Mouse (Mus musculus) MEL (cell line): Measurements from ENCODE around the gene Dnah3. TPM values are rescaled to one million over a fixed set of nuclear protein-coding genes. Genes with fewer than 3 reads are reported as not detected.

Experiments used
- DNase-seq: peaks from one replicate; pipeline ENCODE4 v3.0.0; 2011; ENCODE audit warnings: low read depth, low spot score
- H3K27ac ChIP-seq: 2 replicates; pipeline ENCODE4 v1.5.1; 2012; ENCODE audit warnings: low read depth, mild to moderate bottlenecking, control low read depth, low read length, moderate library complexity; ENCODE audit not compliant: control insufficient read depth
- H3K27me3 ChIP-seq, 2 experiments: fragments of 150-350 bp in 1 of 2; sonication (generic) in 1 of 2; 2 replicates each; pipeline ENCODE4 v1.6.1; 2012; ENCODE audit warnings: low read length in 2 of 2, mild to moderate bottlenecking in 2 of 2, improper control_type of control experiment in 1 of 2, moderate library complexity in 1 of 2; ENCODE audit not compliant: insufficient read depth in 2 of 2, control insufficient read depth in 1 of 2
- H3K36me3 ChIP-seq, 2 experiments: 2 replicates each; pipeline ENCODE4 v1.6.1; 2012 to 2014; ENCODE audit warnings: low read length in 2 of 2, improper control_type of control experiment in 1 of 2, inconsistent platforms in 1 of 2, mild to moderate bottlenecking in 1 of 2; ENCODE audit not compliant: insufficient read depth in 2 of 2, control insufficient read depth in 1 of 2
- H3K4me1 ChIP-seq, 2 experiments: fragments of 150-350 bp in 1 of 2; sonication (generic) in 1 of 2; 2 replicates each; pipeline ENCODE4 v1.6.1; 2012; ENCODE audit warnings: low read length in 2 of 2, improper control_type of control experiment in 1 of 2, mild to moderate bottlenecking in 1 of 2; ENCODE audit not compliant: insufficient read depth in 2 of 2, control insufficient read depth in 1 of 2
- H3K4me3 ChIP-seq, 2 experiments: fragments of 150-350 bp in 1 of 2; sonication (generic) in 1 of 2; 2 replicates each; pipeline ENCODE4 v1.5.1; 2012; ENCODE audit warnings: low read depth in 2 of 2, low read length in 2 of 2, mild to moderate bottlenecking in 2 of 2, moderate library complexity in 2 of 2, control low read depth in 1 of 2, improper control_type of control experiment in 1 of 2; ENCODE audit not compliant: control insufficient read depth in 1 of 2, insufficient read depth in 1 of 2
- H3K79me2 ChIP-seq: 2 replicates; pipeline ENCODE4 v1.6.1; 2012; ENCODE audit warnings: mild to moderate bottlenecking, low read length, moderate library complexity; ENCODE audit not compliant: control insufficient read depth, poor library complexity, insufficient read depth
- H3K9ac ChIP-seq: 2 replicates; pipeline ENCODE4 v1.6.1; 2012; ENCODE audit warnings: low read depth, mild to moderate bottlenecking, control low read depth, low read length, moderate library complexity; ENCODE audit not compliant: control insufficient read depth, poor library complexity, severe bottlenecking
- H3K9me3 ChIP-seq: fragments of 150-350 bp; sonication (generic); replicated peaks from 2 replicates; pipeline ENCODE4 v1.6.1; 2012; ENCODE audit warnings: mild to moderate bottlenecking, low read length, improper control_type of control experiment, moderate library complexity; ENCODE audit not compliant: insufficient read depth
- CHD1 ChIP-seq: IDR thresholded peaks from 2 replicates; pipeline ENCODE4 v1.6.1; 2012; ENCODE audit warnings: low read depth, mild to moderate bottlenecking, inconsistent platforms, low read length, improper control_type of control experiment
- CTCF ChIP-seq, 3 experiments: IDR thresholded peaks in 2 of 3; conservative IDR thresholded peaks in 1 of 3; 2 replicates each; pipeline ENCODE4 v1.5.1; 2011 to 2012; ENCODE audit warnings: low read length in 3 of 3, low read depth in 2 of 3, mild to moderate bottlenecking in 2 of 3, improper control_type of control experiment in 1 of 3, inconsistent platforms in 1 of 3, mixed read lengths in 1 of 3, moderate library complexity in 1 of 3; ENCODE audit not compliant: control insufficient read depth in 1 of 3, insufficient read depth in 1 of 3, poor library complexity in 1 of 3, severe bottlenecking in 1 of 3
- ELF1 ChIP-seq: IDR thresholded peaks from 2 replicates; pipeline ENCODE4 v1.6.1; 2014; ENCODE audit warnings: low read depth, mild to moderate bottlenecking, inconsistent platforms, low read length, improper control_type of control experiment, moderate library complexity
- GATA1 ChIP-seq: IDR thresholded peaks from 2 replicates; pipeline ENCODE4 v1.6.1; 2011; ENCODE audit warnings: low read depth, low read length, improper control_type of control experiment
- JUND ChIP-seq: IDR thresholded peaks from 2 replicates; pipeline ENCODE4 v1.6.1; 2011; ENCODE audit warnings: low read depth, mild to moderate bottlenecking, improper control_type of control experiment, low read length
- MAFK ChIP-seq: IDR thresholded peaks from 2 replicates; pipeline ENCODE4 v1.6.1; 2011; ENCODE audit warnings: low read depth, mild to moderate bottlenecking, low read length, improper control_type of control experiment, borderline replicate concordance
- MAX ChIP-seq: IDR thresholded peaks from 2 replicates; pipeline ENCODE4 v1.6.1; 2011; ENCODE audit warnings: low read length, improper control_type of control experiment
- MYB ChIP-seq: IDR thresholded peaks from 2 replicates; pipeline ENCODE4 v1.6.1; 2011; ENCODE audit warnings: mild to moderate bottlenecking, low read depth, low read length, improper control_type of control experiment
- MYC ChIP-seq: IDR thresholded peaks from 2 replicates; pipeline ENCODE4 v1.6.1; 2011; ENCODE audit warnings: low read depth, mild to moderate bottlenecking, low read length, improper control_type of control experiment, moderate library complexity
- RAD21 ChIP-seq: IDR thresholded peaks from 2 replicates; pipeline ENCODE4 v1.6.1; 2011; ENCODE audit warnings: mild to moderate bottlenecking, low read depth, low read length, improper control_type of control experiment
- RCOR1 ChIP-seq: IDR thresholded peaks from 2 replicates; pipeline ENCODE4 v1.6.1; 2012; ENCODE audit warnings: low read depth, mild to moderate bottlenecking, inconsistent platforms, low read length, improper control_type of control experiment
- SIN3A ChIP-seq: IDR thresholded peaks from 2 replicates; pipeline ENCODE4 v1.6.1; 2012; ENCODE audit warnings: low read length, improper control_type of control experiment, inconsistent platforms
- USF2 ChIP-seq, 2 experiments: IDR thresholded peaks; 2 replicates each; pipeline ENCODE4 v1.6.1; 2011 to 2012; ENCODE audit warnings: improper control_type of control experiment in 2 of 2, low read length in 2 of 2, borderline replicate concordance in 1 of 2, inconsistent platforms in 1 of 2, low read depth in 1 of 2, mild to moderate bottlenecking in 1 of 2; ENCODE audit not compliant: insufficient read depth in 1 of 2
- ZC3H11A ChIP-seq: IDR thresholded peaks from 2 replicates; pipeline ENCODE4 v1.6.1; 2012; ENCODE audit warnings: low read depth, mild to moderate bottlenecking, inconsistent platforms, low read length, improper control_type of control experiment
- ZNF384 ChIP-seq: IDR thresholded peaks from 2 replicates; pipeline ENCODE4 v1.6.1; 2012; ENCODE audit warnings: low read depth, mild to moderate bottlenecking, inconsistent platforms, low read length, improper control_type of control experiment
- polyA plus RNA-seq, 2 experiments: library from polyadenylated mRNA; stranded (reverse) in 1 of 2; unstranded in 1 of 2; fragments of >175 nt in 1 of 2; fragments of >200 nt in 1 of 2; gene quantifications; 2 replicates each; pipeline versions ENCODE4 v1.2.1 to v1.2.4; 2012; ENCODE audit warnings: low replicate concordance in 2 of 2, low read depth in 1 of 2; ENCODE audit not compliant: insufficient read length in 2 of 2, insufficient read depth in 1 of 2, missing spikeins in 1 of 2
- total RNA-seq: library from RNA; depleted of rRNA; stranded (reverse); fragments of 300-350 nt; gene quantifications from 2 replicates; pipeline ENCODE4 v1.2.3, GENCODE M21; 2012

Gene Dnah3
- total and polyA plus RNA-seq, 3 experiments: not detected

- Histone ChIP-seq H3K27me3 (peaks cover 0 to 2% of the 10 kb centered on the region in 2 experiments; a peak in 1 of 4 replicates), H3K79me2 (no peaks in the 10 kb centered on the region)
Observed at GRCm38 (mm10) chr7:119969320-119969719, 125.8 kb downstream of the Dnah3 start.

DNA sequence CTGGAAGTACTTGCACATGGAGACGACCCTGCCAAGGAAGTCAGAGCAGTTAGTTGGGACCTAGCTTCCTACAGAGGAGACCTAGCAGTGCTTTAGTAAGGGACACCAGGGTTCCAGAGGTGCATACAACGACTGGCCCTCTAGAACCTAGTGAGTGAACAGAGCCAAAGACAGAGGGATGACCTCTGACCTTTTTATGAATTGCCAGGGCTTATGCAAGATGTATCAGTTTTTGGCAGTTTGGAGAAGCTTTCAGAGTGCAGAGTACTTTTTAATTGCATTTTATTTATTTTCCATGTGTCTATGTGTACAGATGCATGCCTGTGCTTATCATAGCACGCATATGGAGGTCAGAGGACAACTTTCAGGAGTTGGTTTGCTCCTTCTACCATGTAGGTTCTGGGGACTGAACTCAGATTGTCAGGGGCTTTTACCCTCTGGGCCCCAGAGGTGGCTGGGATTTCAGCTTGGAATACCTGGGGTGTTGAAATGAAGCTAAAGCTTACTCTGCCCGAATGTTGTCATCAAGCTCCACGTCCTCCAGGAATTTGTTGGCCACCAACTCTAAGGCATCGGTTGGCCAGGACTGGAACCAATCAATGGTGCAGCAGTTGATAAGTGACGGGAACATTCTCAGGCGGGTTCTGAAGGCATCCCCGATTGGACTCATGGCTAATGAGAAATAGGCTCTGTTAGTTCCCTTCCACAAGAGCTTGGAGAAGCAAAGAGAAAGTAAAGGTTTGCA, 129.3 kb downstream of the Dnah3 start:
- Histone ChIP-seq H3K27ac (no peak overlapping the region), H3K4me1 (no peaks in the 10 kb centered on the region), H3K27me3 (peaks cover 0 to 2% of the 10 kb centered on the region in 2 experiments; a peak in 1 of 4 replicates), H3K4me3 (no peak overlapping the region), H3K79me2 (no peaks in the 10 kb centered on the region), H3K9me3 (no peaks in the 10 kb centered on the region), H3K9ac (no peak overlapping the region), H3K36me3 (no peaks in the 10 kb centered on the region)
- no peak for DNase-seq
- no peak for TF ChIP-seq USF2 (IDR thresholded peaks at IDR 0.05; ENCODE audit: borderline replicate concordance in 1 of 2, insufficient read depth in 1 of 2, low read depth in 1 of 2, low read length in 2 of 2)
- TF ChIP-seq MAX: no peak
- TF ChIP-seq ZNF384: no peak
- TF ChIP-seq CHD1: no peak
- TF ChIP-seq MAFK: no peak
- TF ChIP-seq RAD21: no peak
- no peak for TF ChIP-seq CTCF (IDR thresholded peaks at IDR 0.05 in 2 of 3, conservative IDR thresholded peaks at IDR 0.05 in 1 of 3; ENCODE audit: control insufficient read depth in 1 of 3, insufficient read depth in 1 of 3, low read depth in 2 of 3, low read length in 3 of 3, poor library complexity in 1 of 3, severe bottlenecking in 1 of 3)
- TF ChIP-seq JUND: no peak

More at GRCm38 (mm10) chr7:119969320-119969719, 125.8 kb downstream of the Dnah3 start:
- H3K9me3 ChIP-seq: no peaks in the 10 kb centered on the region
- peaks cover under 1% of the 10 kb centered on the region in 2 experiments; a peak in 3 of 4 replicates for H3K4me1 ChIP-seq
- no peak overlapping the region for H3K4me3 ChIP-seq
- no peak overlapping the region for H3K9ac ChIP-seq
- H3K36me3 ChIP-seq: peaks cover 0 to 1% of the 10 kb centered on the region in 2 experiments; a peak in 1 of 4 replicates
- no peak overlapping the region for H3K27ac ChIP-seq
- TF ChIP-seq RCOR1 (no peak), MAFK (no peak), GATA1 (no peak), ZC3H11A (no peak), ELF1 (no peak), SIN3A (no peak), MYC (no peak), MYB (no peak)
- no peak for DNase-seq
